Mouse (Mus musculus) C2C12 (cell line): ENCODE results near the gene Il13.

Source experiments
- CTCF ChIP-seq: IDR thresholded peaks from one replicate; pipeline ENCODE4 v1.5.1; 2011; ENCODE audit not compliant: control insufficient read depth, insufficient read depth, insufficient read length
- MYOG ChIP-seq: IDR thresholded peaks from one replicate; pipeline ENCODE4 v1.6.1; 2011; ENCODE audit not compliant: control insufficient read depth, insufficient read length; ENCODE audit errors: extremely low read depth
- USF1 ChIP-seq: IDR thresholded peaks from one replicate; pipeline ENCODE4 v1.6.1; 2011; ENCODE audit warnings: low read depth, mild to moderate bottlenecking, control low read depth, moderate library complexity

DNA sequence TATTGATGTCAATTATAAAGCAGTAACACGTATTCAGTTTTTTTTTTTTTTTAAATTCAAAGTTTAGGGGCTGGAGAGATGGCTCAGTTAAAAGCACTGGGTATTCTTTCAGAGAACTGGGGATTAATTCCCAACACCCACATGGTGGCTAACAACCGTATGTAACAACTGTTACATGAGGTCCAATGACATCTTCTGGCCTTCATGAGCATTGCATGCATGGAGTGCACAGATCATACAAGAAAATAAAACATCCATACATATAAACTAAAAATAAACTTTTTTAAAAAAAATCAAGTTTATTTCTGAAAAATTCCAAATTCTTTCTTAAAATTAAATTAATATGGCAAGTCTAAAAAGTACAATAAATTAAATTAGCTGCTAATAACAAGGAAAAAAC lies 47.2 kb upstream of the Il13 start:
- no peak for TF ChIP-seq USF1
- TF ChIP-seq CTCF = no peak
- no peak for TF ChIP-seq MYOG
